Mouse (Mus musculus) c-Kit-positive CD71-negative TER-119-negative erythroid progenitor cells, embryonic 14.5 days (primary cell): ENCODE results near the gene Cdk5r1.

Experiments
- DNase-seq: peaks from one replicate; pipeline ENCODE4 v3.0.0-alpha.2; 2013; ENCODE audit warnings: low read depth

The Cdk5r1 gene

GRCm38 (mm10) chr11:80481409-80482050 is 4.7 kb downstream of the Cdk5r1 start:
- no peak for DNase-seq

GRCm38 (mm10) chr11:80482347-80482746 is 5.5 kb downstream of the Cdk5r1 start:
- no peak for DNase-seq

DNA sequence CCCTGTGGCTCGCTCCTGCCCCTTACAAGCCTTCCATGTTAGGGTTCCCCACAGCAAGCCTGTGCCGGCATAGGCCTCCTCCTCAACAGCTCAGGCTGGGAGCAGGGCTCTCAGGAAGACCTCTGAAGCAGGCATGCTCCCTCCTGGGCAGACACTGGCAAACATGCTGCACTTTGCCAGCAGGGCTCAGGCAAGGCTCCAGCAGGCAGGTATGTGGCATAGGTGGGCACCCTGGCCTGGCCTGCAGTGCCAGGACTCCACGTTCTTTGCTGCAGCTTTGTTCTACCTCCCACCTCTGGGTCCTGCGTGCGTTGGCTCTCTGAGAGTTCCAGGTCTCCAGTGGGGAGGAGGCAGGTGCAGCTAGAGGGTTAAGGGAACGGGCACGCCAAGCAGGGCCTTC is 6.1 kb downstream of the Cdk5r1 start:
- no peak for DNase-seq

GRCm38 (mm10) chr11:80483536-80484067 is 6.8 kb downstream of the Cdk5r1 start:
- DNase-seq: no peak

GRCm38 (mm10) chr11:80484191-80484791 is 7.5 kb downstream of the Cdk5r1 start:
- no peak for DNase-seq

DNA sequence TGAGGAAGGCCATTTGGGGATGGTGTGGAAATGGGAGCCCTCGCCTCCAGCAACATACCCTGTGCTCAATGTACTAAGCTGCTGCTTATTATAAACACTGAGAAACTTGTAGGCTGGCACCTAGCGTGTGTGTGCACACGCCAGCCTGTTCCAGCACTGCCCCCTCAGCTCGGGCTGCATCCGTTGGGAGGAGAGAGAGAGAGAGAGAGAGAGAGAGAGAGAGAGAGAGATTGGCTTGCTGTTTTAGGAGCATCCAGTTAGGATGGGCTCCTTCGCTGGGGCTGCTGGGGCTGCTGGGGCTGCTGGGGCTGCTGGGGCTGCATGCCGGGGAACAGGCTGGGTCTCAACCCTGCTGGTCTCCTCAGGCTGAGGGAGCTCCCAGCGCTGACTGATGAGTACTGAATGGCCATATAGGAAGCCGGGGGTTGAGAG is 8.3 kb downstream of the Cdk5r1 start:
- DNase-seq: no peak

- DNase-seq: no peak
Observed at GRCm38 (mm10) chr11:80485622-80486206, 8.9 kb downstream of the Cdk5r1 start.

DNA sequence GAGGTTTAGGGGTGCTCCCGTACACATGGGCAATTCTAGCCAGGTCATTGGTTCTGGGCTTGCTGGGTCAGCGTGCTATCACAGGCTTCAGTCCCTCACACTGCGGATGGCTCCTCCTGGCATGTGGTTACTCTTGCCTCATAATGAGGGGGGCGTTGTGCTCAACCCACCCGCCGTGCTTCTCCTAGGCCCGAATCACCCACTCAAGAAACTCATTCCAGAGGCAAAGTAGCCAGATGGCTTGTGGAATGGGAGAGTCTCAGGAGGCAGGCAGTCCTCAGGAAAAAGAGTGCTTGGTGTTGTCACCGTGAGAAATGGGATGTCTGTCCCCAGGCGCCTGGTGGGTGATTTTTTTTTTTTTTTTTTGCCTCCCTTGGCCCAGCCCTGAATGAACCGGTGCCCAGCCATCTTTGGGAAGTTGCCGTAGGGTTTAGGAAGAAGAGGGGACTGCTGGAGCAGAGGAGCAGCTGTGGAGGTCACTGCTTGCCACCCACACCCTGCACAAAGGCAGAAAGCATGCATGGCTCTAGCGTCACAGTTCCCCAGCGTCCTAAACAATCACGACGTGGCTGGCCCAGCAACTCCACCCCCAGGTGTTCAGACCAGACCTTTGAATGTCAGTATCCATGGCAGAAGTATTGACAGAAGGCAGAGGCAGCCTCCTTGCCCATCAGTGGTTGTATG is 11.2 kb downstream of the Cdk5r1 start:
- DNase-seq: no peak

DNA sequence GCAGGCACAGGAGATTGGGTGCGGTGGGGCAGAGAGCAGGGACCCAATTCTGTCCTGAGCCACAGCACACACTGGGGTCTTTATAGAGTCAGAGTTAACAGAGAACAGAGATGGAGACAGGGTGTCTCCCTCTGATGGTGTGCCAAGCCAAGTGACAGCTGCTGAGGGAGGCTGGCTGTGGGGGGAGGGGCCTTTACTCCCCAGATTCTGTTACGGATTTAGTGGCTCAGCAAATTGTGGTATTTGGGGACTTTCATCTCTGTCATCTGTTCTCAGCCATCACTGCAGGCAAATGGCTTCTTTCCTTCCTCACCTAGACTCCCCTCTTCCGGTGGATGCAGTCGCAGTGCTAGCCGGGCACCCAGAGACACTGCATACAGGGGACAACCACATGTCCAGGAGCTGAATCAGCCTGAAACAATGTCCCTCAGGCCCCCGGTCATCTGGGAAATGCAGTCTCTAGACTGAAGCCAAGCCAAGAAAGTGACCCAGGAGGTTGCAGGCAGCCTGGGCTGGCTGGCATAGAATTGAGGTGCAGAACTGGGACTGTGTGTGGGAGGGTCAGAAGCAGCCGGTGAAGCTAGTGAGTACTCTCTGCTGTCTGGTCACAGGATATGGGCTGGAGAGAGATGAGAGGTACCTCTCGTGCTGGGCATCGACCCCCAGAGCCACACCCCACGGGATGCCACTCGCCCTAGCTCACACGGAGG is 12.5 kb downstream of the Cdk5r1 start:
- DNase-seq: no peak

- DNase-seq: no peak
Observed at GRCm38 (mm10) chr11:80489882-80490196, 13.0 kb downstream of the Cdk5r1 start.

- no peak for DNase-seq
Observed at GRCm38 (mm10) chr11:80490831-80491230, 14.0 kb downstream of the Cdk5r1 start.

DNA sequence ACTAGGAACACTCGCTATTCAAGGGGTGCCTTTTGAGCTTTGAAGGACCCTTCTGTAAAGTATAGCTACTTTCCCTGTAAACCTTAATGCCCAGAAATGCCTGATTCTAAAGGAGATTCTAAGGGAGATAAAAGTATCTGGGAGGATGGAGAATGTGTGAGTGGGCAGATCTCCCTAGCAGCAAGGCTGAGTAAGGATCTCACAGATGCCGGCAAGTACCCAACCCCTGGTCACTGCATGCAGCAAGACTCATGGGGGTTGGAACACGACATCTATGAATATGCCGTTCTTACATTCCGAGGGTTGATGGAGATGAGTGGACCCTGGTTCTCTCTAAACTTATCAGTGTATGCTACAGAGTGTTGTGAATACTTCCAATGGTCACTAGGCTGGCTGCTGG is 16.4 kb downstream of the Cdk5r1 start:
- no peak for DNase-seq

DNA sequence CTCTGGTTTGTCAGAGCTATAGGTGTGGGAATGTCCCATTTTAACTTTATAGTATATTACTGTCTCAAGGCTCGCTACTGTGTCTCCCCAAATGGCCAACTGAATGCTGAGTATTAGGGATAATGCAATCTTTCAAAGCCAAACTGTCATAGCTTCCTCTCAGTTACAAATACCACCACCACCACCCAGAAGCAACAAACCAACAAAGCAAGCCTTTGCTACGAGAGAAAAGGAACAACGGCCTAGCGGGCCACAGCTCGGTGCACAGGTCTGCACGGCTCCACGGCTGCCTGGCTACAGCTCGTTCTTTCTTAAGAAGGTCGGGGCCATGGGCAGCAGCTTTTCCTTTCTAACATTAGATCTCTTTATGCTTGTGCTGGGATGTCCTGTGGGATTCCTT is 18.0 kb downstream of the Cdk5r1 start:
- DNase-seq: no peak

- no peak for DNase-seq
Observed at GRCm38 (mm10) chr11:80495972-80496371, 19.1 kb downstream of the Cdk5r1 start.

DNA sequence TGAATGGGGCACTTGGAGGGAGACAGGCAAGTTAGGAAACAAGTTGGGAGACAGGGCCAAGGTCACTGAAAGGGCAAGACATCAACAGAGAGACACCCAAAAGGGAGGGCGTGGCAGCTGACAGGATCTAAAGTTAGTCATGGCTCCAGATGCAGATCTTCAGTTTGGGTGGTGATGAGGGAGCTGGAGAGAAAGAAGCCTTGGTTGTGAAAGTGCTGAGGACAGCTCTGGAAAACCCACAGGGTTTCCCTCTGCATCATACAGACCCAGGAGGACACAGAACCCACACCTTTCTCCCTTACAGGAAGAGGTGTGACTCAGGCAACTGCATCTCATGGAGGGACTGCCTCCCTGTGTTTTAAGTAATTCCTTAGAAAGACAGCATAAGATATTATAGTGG is 19.8 kb downstream of the Cdk5r1 start:
- no peak for DNase-seq

DNA sequence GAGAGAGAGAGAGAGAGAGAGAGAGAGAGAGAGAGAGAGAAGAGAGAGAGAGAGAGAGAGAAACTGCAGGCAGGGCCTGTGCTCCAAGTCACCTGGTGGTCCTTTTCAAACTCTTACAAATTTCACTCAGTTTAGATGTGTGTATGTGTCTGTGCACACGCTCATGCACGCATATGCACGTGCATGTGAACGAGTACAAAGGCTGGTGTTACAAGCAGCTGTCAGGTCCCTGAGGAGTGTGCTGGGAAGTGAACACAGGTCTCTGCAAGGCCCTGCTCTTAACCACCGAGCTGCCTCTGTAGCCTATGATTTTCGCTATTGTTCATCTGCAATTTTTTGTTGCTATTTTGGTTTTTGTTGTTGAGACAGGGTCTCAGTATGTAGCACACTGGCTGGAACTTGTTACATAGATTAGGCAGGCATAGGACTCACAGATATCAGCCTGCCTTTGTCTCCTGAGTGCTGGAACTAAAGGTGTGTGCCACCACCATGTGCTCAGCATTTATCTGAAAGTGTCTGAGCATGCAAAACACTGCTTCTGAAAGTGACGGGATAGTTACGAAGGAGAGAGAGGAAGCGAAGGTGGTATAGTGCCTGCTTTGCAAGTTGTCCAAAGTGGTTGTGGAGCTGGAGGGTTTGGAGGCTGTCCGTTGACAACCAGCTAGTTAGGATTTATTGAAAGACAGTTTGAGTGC is 20.5 kb downstream of the Cdk5r1 start:
- no peak for DNase-seq

GRCm38 (mm10) chr11:80498328-80499070 is 21.7 kb downstream of the Cdk5r1 start:
- no peak for DNase-seq

DNA sequence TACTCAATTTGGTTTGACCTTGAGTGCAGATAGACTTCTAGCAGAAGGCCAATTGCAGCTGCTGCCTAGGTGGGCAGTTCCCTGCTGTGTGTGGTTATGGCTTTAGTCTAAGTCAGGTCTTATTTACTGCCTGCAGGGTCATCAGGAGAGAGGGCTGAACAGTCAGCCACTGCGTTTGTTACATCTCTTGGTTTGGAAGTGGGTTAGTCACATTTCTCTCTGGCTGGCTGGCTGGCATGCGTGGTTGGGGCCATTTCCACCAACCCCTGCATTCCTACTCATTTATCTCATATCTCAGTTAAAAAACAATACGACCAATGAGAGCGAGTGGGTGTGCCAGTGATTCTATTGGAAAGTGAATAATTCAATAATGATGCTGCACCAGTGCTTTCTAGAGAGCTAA is 22.7 kb downstream of the Cdk5r1 start:
- DNase-seq: no peak

DNA sequence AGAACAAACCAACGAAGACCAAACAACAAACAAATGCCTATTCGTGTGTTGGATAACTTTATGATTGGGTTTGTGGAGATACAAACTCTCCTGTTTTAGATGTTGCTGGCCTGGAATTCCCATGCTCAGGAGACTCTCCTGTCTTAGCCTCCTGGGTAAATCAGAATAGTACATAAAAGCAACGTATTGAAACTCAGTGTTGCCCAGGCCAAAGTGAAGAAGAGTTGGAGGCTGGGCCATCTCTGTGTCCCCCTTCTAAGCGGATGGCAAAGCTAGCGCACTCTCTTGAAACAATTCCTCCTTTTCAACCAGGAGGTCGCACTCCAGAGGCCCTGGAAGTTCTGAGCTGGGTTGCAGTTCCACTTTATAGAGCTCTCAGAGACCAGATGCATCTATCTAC is 26.5 kb downstream of the Cdk5r1 start:
- no peak for DNase-seq

GRCm38 (mm10) chr11:80503726-80504452 is 27.1 kb downstream of the Cdk5r1 start:
- DNase-seq: no peak
